Mouse (Mus musculus): Measurements from ENCODE around the gene Rasgef1a.

DNA sequence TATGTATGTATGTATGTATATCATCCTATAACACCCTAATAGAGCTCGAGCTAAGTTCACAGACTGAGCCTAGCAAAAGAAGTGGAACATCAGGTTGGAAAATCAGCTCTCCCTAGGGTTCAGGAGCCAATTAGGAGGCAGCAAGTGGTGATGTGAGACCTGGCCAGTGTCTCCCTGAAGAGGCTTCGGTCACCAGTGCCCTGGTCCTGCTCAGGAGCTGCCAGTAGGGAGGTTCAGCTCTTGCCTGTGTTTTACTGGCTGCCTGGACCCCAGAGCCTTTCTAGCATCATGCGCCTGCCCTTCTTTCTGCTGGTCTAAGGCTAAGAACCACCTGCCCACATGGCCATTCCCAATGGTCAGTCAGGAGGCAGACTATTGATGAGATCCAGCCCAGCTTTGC, 35.3 kb downstream of the Rasgef1a start:
- TF ChIP-seq MAFK (IDR thresholded peaks at IDR 0.05; ENCODE audit: insufficient read depth, low read depth, low read length) = no peak
- no peak for TF ChIP-seq ZNF384 (IDR thresholded peaks at IDR 0.05; ENCODE audit: low read depth, low read length)
- no peak for TF ChIP-seq ZC3H11A (IDR thresholded peaks at IDR 0.05; ENCODE audit: borderline replicate concordance, low read depth, low read length)
- TF ChIP-seq CHD2 (IDR thresholded peaks at IDR 0.05; ENCODE audit: low read depth, low read length) = no peak

All from ES-E14 (cell line).